Mouse (Mus musculus) left cerebral cortex, adult 18-20 months (tissue): Measurements from ENCODE around the gene Rnd2. TPM values are rescaled to one million over a fixed set of nuclear protein-coding genes. Genes with fewer than 3 reads are reported as not detected.
"Not testable (repeated sequence)": the region's sequence is repeated elsewhere in the genome, so short reads cannot be mapped to it uniquely, and the experiment has no call there.

Experiments
- DNase-seq, 2 experiments: peaks; one replicate each; pipeline ENCODE4 v3.0.0; 2021 to 2022; ENCODE audit warnings: low spot score in 2 of 2, mixed read lengths in 1 of 2
- long read RNA-seq, 2 experiments: library from polyadenylated mRNA; stranded (forward); transcript quantifications; one replicate each; pipeline ENCODE4 v2.0.0; 2021
- total RNA-seq, 2 experiments: library from RNA; stranded (reverse); gene quantifications; 2 replicates each; pipeline ENCODE4 v1.2.3; 2021

Gene Rnd2
- 100 to 1,000 TPM; 158 to 161 TPM for total RNA-seq
- long read RNA-seq, experiment 1, transcript Rnd2-201 (5 exons, 1,394 nt), result major isoform, 124 of 137 reads
- long read RNA-seq, experiment 1, partial matches to known transcripts, result 4 of 137 reads
- long read RNA-seq, experiment 1, other reads (novel, unspliced or antisense), result 8 of 137 reads
- long read RNA-seq, experiment 2, transcript Rnd2-201 (5 exons, 1,394 nt), result major isoform, 112 of 131 reads
- long read RNA-seq, experiment 2, partial matches to known transcripts, result 2 of 131 reads
- long read RNA-seq, experiment 2, other reads (novel, unspliced or antisense), result 16 of 131 reads

- no peak for DNase-seq
Observed at GRCm38 (mm10) chr11:101464211-101465100, at the start of gene Rnd2. Gene Rnd2 (plus strand): TSS chr11:101464999.

DNA sequence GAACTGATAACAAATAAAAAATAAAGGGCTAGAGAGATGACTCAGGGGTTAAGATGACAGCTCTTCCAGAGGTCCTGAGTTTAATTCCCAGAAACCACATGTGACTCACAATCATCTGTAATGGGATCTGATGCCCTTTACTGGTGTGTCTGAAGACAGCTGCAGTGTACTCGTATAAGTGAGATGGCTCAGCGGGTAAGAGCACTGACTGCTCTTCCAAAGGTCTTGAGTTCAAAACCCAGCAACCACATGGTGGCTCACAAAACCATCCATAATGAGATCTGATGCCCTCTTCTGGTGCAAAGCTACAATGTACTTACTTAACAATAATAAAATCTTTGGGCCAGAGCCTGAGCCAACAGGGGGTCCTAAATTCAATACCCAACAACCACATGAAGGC lies 49.5 kb upstream of the Rnd2 start:
- DNase-seq, result no peak

GRCm38 (mm10) chr11:101416433-101417100 lies 48.2 kb upstream of the Rnd2 start:
- DNase-seq, result no peak

GRCm38 (mm10) chr11:101417101-101417855 lies 47.5 kb upstream of the Rnd2 start, which contains the start of gene Aarsd1:
Gene Aarsd1 (minus strand): TSS chr11:101417615.
- peak; percentile 91 to 92 for DNase-seq

DNA sequence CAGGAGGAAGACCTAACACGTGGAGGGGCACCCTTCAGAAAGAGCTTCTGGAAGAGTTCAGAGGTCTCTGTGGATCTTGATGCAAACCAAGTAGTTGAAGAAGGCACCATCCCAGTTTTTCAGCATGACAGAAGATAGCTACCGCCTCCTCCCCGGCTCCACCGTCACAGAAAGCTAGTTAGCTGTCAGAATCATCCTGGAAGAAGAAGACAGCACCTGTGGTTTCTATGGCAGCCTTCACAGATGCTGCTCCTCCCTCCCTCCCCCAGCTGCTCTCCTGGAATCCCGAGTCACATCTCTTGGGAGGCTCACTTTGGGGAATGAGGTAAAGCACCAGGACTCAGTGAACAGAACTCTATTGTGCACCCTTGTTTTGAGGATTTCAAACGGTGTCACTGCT lies 45.8 kb upstream of the Rnd2 start:
- DNase-seq, result peak in 1 of 2 experiments; percentile 31

GRCm38 (mm10) chr11:101419610-101420009 lies 45.2 kb upstream of the Rnd2 start:
- no peak for DNase-seq

DNA sequence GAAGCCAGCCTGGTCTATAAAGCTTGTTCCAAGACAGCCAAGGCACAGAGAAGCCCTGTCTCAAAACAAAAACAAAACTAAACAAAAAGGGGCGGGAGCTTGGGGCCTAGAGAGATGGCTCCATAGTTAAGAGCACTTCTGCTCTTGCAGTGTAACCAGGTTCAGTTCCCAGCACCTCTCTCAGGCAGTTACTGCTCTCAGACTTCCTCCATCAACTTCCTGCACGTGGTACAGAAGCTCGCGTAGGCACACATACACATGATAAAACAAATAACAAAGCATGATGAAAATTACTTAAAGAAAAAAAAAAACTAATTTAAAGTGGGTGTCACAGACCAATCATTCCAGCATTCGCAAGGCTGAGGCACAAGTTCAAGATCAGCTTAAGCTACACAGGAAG lies 44.7 kb upstream of the Rnd2 start:
- DNase-seq, result no peak

DNA sequence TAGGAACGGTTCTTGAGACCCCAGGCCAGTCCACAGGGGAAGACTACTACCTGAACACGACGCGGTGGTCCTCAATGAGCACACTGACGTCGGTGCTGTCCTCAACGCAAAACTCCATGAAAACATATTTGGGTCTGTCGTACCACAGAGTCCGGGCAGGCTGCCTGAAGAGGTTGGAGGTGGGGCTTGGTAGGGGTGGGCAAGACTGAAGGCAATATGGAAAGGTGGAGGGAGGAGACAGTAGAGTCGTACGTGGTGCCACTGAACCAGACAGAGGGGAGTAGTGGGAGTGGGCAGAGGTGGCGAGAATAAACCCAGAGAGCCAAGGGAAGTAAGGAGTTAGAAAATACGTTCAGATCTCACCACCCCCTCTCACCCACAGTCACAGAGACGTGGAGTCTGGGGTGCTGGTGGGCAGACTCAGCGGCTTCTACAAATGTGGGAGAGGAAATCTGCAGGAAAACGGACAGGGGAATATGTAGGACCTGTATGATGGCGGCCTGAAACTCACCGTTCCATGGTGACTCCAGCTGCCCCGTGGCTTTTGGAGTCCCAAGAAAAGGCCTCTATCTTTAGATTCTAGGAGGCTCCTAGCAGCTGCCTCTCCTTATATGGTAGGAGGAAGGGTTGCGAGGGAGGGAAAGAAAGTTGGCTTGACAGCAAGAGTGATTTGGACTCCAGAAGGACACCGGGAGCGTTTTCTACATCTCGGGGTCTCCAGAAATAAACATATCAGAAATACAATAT lies 40.5 kb upstream of the Rnd2 start, which contains the start of gene Gm27029:
Gm27029 (minus strand) TSS at position 692 of the 747 bp plus-strand sequence.
- DNase-seq, result peak; percentile 36 to 49

GRCm38 (mm10) chr11:101424925-101425813 lies 39.6 kb upstream of the Rnd2 start, which contains the start of the genes Rundc1 and Ptges3l:
Gene Rundc1 (plus strand): TSS chr11:101425085.
Gene Ptges3l (minus strand): TSS chr11:101425333.
- DNase-seq, result peak; percentile 99

DNA sequence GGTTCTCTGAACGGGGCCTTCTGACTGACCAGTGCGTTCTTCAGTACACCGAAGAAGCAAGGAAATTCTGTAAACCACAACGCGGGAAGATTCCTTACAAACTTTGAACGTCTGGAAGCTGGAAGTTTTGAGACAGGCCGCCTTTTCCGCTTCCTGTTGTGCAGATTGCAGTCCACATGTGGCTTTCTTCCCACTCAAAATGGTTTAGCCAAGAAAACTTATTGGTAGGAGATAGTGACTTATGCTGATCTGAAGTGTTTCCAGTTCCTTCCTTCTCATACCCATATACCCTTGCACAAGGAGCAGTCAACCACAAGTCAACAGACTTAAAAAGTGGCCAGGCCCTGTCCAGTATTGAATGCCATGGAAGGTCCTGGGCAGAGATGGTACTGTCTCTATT lies 38.6 kb upstream of the Rnd2 start:
- no peak for DNase-seq

- no peak for DNase-seq
Observed at GRCm38 (mm10) chr11:101431327-101431726, 33.5 kb upstream of the Rnd2 start.

GRCm38 (mm10) chr11:101433396-101433795 lies 31.4 kb upstream of the Rnd2 start:
- DNase-seq, result no peak

- no peak for DNase-seq
Observed at GRCm38 (mm10) chr11:101435831-101436230, 29.0 kb upstream of the Rnd2 start.

DNA sequence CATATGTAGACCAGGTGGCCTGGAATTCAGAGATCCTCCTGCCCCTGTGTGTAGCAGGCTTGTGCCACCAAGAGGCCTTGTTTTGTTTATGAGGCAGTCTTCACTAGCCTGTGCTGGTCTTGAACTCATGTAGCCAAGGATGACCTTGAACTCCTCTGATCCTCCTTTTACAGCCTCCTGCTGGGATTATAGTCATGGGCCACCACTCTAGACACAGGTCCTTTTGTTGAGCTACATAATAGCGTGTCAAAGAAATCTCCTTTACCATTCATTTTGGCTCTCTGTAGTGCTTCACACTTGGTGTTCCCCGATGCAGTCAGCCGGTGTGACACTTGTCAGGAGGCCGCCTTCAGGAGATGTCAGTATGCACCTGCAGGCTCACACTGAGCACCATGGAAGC lies 27.9 kb upstream of the Rnd2 start:
- no peak for DNase-seq

GRCm38 (mm10) chr11:101438006-101438405 lies 26.8 kb upstream of the Rnd2 start:
- DNase-seq, result not testable (repeated sequence)

DNA sequence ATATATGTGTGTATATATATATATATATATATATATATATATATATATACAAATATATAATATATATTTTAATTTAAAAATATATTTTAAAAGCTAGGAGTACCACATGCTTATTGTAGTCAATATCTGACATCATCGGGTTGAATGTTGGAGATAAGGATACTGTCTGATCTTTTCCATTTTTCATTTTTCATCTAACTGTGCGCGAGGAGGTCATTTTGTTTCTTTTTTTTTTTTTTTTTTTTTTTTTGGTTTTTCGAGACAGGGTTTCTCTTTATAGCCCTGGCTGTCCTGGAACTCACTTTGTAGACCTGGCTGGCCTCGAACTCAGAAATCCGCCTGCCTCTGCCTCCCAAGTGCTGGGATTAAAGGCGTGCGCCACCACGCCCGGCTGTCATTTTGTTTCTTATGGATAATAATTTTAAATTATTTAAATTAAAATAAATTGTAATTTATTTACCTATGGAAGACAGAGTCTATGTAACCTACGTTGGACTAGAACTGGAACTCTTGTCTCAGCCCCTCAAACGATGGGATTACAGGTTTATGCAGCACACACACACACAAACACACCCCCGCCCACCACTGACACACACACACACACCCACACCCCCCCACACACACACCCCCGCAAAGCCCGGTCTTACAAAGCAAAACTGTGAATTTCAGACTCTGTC lies 23.2 kb upstream of the Rnd2 start:
- not testable (repeated sequence) for DNase-seq

- DNase-seq, result peak; percentile 94 to 97
Observed at GRCm38 (mm10) chr11:101442127-101442693, 22.6 kb upstream of the Rnd2 start, which contains the start of gene Rpl27. Gene Rpl27 (plus strand): TSS chr11:101442298.

DNA sequence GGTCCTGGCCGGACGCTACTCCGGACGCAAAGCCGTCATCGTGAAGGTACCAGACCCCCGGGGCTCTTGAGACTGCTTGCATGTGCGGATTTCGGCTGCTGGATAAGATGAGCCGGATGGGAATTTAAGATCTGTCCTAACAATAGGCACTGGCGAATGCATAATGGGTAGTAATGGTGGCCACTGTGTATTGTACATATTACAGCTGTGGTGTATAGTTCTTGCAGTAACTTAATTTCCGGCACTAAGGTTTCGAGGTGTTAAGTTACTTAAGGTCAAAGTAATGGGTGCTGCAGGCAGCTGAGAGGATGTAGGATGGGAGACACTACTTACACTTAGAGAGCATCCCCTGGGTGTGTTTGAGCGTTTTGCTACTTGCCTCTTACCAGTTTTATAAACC lies 22.0 kb upstream of the Rnd2 start:
- DNase-seq, result no peak
